Mouse (Mus musculus) lung, adult 18-20 months (tissue): ENCODE measurements around the gene St6galnac3.

Experiments
- DNase-seq, 2 experiments: peaks; one replicate each; pipeline ENCODE4 v3.0.0; 2022; ENCODE audit warnings: mixed read lengths in 2 of 2

The St6galnac3 gene

GRCm38 (mm10) chr3:153580625-153581024 is 144.3 kb downstream of the St6galnac3 start:
- DNase-seq: no peak

- DNase-seq: no peak
These were observed 144.8 kb downstream of the St6galnac3 start for GRCm38 (mm10) chr3:153580136-153580535.

- DNase-seq: no peak
These were observed 147.7 kb downstream of the St6galnac3 start for GRCm38 (mm10) chr3:153577286-153577685.

- DNase-seq: no peak
These were observed 153.8 kb downstream of the St6galnac3 start for GRCm38 (mm10) chr3:153571152-153571551.

GRCm38 (mm10) chr3:153568815-153569214 is 156.2 kb downstream of the St6galnac3 start:
- no peak for DNase-seq

GRCm38 (mm10) chr3:153567913-153568312 is 157.1 kb downstream of the St6galnac3 start:
- DNase-seq: no peak

- no peak for DNase-seq
These were observed 157.5 kb downstream of the St6galnac3 start for GRCm38 (mm10) chr3:153567512-153567911.

GRCm38 (mm10) chr3:153566100-153566499 is 158.9 kb downstream of the St6galnac3 start:
- no peak for DNase-seq

- DNase-seq: no peak
These were observed 164.1 kb downstream of the St6galnac3 start for GRCm38 (mm10) chr3:153560897-153561296.

GRCm38 (mm10) chr3:153559586-153559985 is 165.4 kb downstream of the St6galnac3 start:
- no peak for DNase-seq

GRCm38 (mm10) chr3:153556621-153557020 is 168.4 kb downstream of the St6galnac3 start:
- peak in 1 of 2 experiments; percentile 11 for DNase-seq

- no peak for DNase-seq
These were observed 171.3 kb downstream of the St6galnac3 start for GRCm38 (mm10) chr3:153553712-153554111.

GRCm38 (mm10) chr3:153553226-153553625 is 171.7 kb downstream of the St6galnac3 start:
- no peak for DNase-seq

- no peak for DNase-seq
These were observed 177.9 kb downstream of the St6galnac3 start for GRCm38 (mm10) chr3:153546936-153547683.

GRCm38 (mm10) chr3:153539851-153540250 is 185.1 kb downstream of the St6galnac3 start:
- no peak for DNase-seq

GRCm38 (mm10) chr3:153538396-153538795 is 186.6 kb downstream of the St6galnac3 start:
- DNase-seq: no peak

GRCm38 (mm10) chr3:153537435-153537834 is 187.5 kb downstream of the St6galnac3 start:
- DNase-seq: no peak

- no peak for DNase-seq
These were observed 188.7 kb downstream of the St6galnac3 start for GRCm38 (mm10) chr3:153536260-153536659.

GRCm38 (mm10) chr3:153529174-153529573 is 195.8 kb downstream of the St6galnac3 start:
- no peak for DNase-seq

- no peak for DNase-seq
These were observed 199.7 kb downstream of the St6galnac3 start for GRCm38 (mm10) chr3:153525151-153525768.

- no peak for DNase-seq
These were observed 208.1 kb downstream of the St6galnac3 start for GRCm38 (mm10) chr3:153516848-153517247.

- no peak for DNase-seq
These were observed 211.4 kb downstream of the St6galnac3 start for GRCm38 (mm10) chr3:153513501-153514060.

- no peak for DNase-seq
These were observed 212.4 kb downstream of the St6galnac3 start for GRCm38 (mm10) chr3:153512545-153512944.

GRCm38 (mm10) chr3:153511151-153511580 is 213.8 kb downstream of the St6galnac3 start:
- no peak for DNase-seq
